Mouse (Mus musculus) hematopoietic stem cell, adult 5-6 weeks (primary cell): Measurements from ENCODE around the gene Ppp1r9b. TPM values are rescaled to one million over a fixed set of nuclear protein-coding genes. Genes with fewer than 3 reads are reported as not detected.

Experiments used
- ATAC-seq, 2 experiments: fragments of 125-278 bp in 1 of 2; replicated peaks in 1 of 2; 2 replicates each; pipeline ENCODE4 v1.8.0; 2016 to 2017; ENCODE audit warnings: inconsistent platforms in 2 of 2, mild to moderate bottlenecking in 2 of 2, moderate number of reproducible peaks in 2 of 2, low read depth in 1 of 2, moderate TSS enrichment in 1 of 2; ENCODE audit not compliant: low FRiP score in 2 of 2, poor library complexity in 2 of 2, severe bottlenecking in 2 of 2, insufficient read depth in 1 of 2, low TSS enrichment in 1 of 2
- total RNA-seq: library from RNA; stranded (forward); fragments of 172-1452, 232-1000 nt; gene quantifications from 2 replicates; pipeline ENCODE4 v1.2.3, GENCODE M21; 2017

Ppp1r9b gene
- total RNA-seq, 1 experiment from 2014 or later, result 240 TPM

DNA sequence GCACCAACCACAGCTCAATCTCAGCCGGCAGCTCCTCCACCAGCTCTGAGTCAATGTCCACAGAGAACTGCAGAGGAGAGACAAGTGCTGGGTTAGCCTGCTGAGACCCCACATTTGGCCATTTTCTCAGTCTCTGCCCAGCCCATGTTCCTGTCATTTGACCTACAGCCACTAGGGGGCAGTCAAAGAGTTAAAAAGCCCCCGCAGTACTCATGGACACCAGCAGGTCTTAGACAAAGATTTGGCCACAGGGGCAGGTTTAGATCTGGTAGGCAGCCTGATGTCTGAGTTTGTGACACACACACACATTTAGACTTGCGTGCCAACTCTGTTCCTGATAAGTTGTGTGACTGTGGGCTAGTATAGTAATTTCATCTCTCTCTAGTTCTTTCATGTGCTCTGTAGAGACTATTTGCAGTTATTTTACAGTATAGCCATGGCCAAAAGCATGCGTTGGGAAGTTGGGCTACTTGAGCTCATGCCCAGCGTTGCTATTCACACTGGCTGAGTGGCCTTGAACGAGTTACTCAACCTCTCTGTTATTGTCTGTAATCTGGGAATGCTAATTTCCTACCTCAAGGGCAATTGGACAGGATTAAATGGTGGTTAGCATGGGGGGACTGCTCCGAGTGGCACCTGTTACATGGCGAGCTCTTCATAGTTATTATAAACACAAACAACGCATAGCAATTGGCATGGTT, 56.3 kb downstream of the Ppp1r9b start:
- peak; percentile 76 to 81 for ATAC-seq

DNA sequence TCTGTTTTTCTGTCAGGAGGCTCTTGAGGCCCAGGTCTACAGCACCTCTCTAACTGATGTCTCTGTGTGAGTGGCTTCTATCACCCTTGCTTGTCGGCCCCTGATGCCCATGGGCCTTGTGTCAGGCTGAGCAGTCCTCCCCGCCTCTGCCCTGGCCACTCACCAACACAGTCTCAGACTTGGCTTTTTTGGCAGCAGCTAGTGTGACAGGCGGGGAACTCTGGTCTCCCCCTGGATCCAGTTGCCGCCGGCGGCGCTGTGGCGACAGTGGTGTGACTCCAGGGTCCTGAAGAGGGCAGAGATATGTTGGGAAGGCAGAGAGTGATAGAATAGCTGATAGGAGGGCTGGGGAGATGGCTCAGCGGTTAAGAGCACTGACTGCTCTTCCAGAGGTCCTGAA, 62.2 kb downstream of the Ppp1r9b start:
- no peak for ATAC-seq

Other genes starting within 250 kb of the Ppp1r9b start
- not detected in 2 replicates for gene Cdc34b, start 249.3 kb upstream of the Ppp1r9b start, total RNA-seq
- not detected in 2 replicates for gene Tmem92, start 208.3 kb upstream of the Ppp1r9b start, total RNA-seq
- not detected in 2 replicates for gene Col1a1, start 54.8 kb upstream of the Ppp1r9b start, total RNA-seq
- not detected in 2 replicates for gene Hils1, start 23.4 kb upstream of the Ppp1r9b start, total RNA-seq
- gene Sgca, start 14.7 kb upstream of the Ppp1r9b start, total RNA-seq, result not detected in 2 replicates
- gene Samd14, start 18.8 kb downstream of the Ppp1r9b start, total RNA-seq, result 2.6 and 6.1 TPM in 2 replicates
- 3.3 and 4.1 TPM in 2 replicates for gene Pdk2, start 50.3 kb downstream of the Ppp1r9b start, total RNA-seq
- 2.5 and 4.6 TPM in 2 replicates for gene Itga3, start 85.8 kb downstream of the Ppp1r9b start, total RNA-seq
- 0.25 TPM in 1 of 2 replicates, not detected in the other for gene Dlx3, start 129.1 kb downstream of the Ppp1r9b start, total RNA-seq
- gene Dlx4, start 155.2 kb downstream of the Ppp1r9b start, total RNA-seq, result not detected in 2 replicates